Mouse (Mus musculus): Measurements from ENCODE around the gene Zmat1. TPM values are rescaled to one million over a fixed set of nuclear protein-coding genes. Genes with fewer than 3 reads are reported as not detected.

Zmat1 gene
- polyA plus RNA-seq, 1 experiment from 2014 or later = 5.3 TPM

DNA sequence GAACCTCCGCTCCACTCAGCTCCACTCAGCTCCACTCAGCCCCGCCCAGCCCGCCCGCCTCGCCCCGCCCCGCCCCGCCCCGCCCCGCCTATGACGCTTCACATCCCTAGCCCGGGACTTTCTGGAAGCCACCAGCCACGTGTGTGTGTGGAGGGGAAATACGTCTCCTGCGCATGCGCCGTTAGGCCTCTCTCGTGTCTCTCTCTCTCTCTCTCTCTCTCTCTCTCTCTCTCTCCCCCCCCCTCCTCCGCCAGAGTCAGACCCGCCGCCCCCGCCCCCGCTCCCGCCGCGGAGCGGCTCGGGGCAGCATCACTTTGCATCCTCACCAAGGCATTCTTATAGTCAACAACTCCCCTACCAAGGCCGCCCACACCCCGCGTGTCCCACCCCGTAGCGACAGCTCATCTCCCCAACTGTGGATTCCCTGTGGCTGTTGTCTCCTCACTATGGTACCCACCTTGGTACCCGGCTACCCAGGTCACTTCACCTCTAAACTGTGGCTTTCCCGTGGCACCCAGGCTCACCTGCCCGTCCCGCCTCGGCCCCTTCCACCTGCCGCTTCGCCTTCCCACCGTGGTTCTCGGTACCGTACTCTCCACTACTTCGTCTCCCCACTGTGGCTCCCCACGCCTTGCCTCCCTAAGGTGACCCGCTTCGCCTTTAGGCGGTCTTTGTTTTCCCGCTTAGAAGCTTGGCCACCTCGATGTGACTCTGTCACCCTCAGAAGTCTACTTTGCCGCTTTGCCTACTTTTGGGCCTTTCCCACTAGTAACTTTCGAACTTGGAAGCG, 45.5 kb downstream of the Zmat1 start:
- Histone ChIP-seq H3K36me3 (ENCODE audit: control insufficient read depth, insufficient read depth, low read length) (no peaks in the 10 kb centered on the region), H3K27ac (ENCODE audit: low read depth, low read length) (no peak overlapping the region), H3K4me2 (peak overlapping the region; percentile 33), H3K9ac (ENCODE audit: low read length) (no peak overlapping the region), H3K4me1 (ENCODE audit: control insufficient read depth, insufficient read depth, low read length) (no peaks in the 10 kb centered on the region), H3K9me3 (ENCODE audit: control insufficient read depth, low read length) (no peaks in the 10 kb centered on the region), H3K27me3 (ENCODE audit: control insufficient read depth, insufficient read depth, low read length) (peaks cover 2% of the 10 kb centered on the region; the same call in 1 of the 2 replicates), H3K4me3 (ENCODE audit: low read depth, low read length) (0 out of 2 replicates have a peak overlapping the region, but pooled peaks have one; percentile 9)
- WGBS = 48% methylated on average over 38 of the region's 53 CpGs
- ATAC-seq (ENCODE audit: low FRiP score) (peak; percentile 92), DNase-seq (ENCODE audit: low spot score, missing footprints) (peak; percentile 86)

DNA sequence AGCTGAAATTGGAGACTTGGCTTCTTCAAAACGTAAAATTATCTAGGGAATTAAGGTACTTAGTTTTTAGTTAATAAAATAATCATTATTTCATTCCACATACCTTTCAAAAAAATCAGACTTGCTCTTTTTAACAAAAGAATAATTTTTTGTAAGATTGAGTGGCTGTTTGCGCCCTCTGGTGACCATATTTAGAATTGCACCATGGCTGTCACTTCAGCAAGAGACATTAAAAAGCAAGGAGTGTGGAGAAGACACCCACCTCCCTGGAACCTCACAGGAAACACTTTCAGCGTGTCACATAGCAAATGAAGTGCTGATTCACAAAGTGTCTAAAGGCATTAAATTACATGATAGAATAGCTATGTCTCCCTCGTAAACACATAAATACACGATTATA, 78.6 kb downstream of the Zmat1 start:
- H3K4me3 ChIP-seq (ENCODE audit: low read depth, low read length) = no peak overlapping the region
- ATAC-seq (ENCODE audit: low FRiP score) (no peak), DNase-seq (ENCODE audit: low spot score, missing footprints) (peak; percentile 89)
- no peak overlapping the region for H3K4me2 ChIP-seq
- H3K4me1 ChIP-seq (ENCODE audit: control insufficient read depth, insufficient read depth, low read length) = no peaks in the 10 kb centered on the region
- no peaks in the 10 kb centered on the region for H3K36me3 ChIP-seq (ENCODE audit: control insufficient read depth, insufficient read depth, low read length)
- 32% methylated on average over 5 of the region's 5 CpGs for WGBS
- no peak overlapping the region for H3K9ac ChIP-seq (ENCODE audit: low read length)
- no peaks in the 10 kb centered on the region for H3K27me3 ChIP-seq (ENCODE audit: control insufficient read depth, insufficient read depth, low read length)
- H3K27ac ChIP-seq (ENCODE audit: low read depth, low read length) = no peak overlapping the region
- no peaks in the 10 kb centered on the region for H3K9me3 ChIP-seq (ENCODE audit: control insufficient read depth, low read length)

DNA sequence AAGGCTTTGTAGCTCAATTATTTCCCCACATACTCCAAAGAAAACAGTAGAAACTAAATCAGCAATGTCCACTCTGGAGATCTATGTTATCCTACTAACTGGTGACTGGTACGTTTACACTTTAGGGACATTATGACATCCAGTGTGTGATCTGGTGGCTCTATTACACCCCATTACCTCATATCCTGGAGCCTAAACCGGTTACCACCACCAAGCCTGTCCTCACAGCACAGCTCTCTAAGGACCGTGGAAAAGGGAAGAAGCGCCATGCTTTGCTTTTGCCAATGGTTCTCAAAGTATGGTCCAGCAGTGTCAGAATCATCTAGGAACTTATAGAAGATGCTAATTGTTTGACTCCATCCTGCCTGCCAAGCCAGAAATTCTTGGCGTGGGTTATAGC, 79.1 kb downstream of the Zmat1 start:
- Histone ChIP-seq H3K4me3 (ENCODE audit: low read depth, low read length) (no peak overlapping the region), H3K9ac (ENCODE audit: low read length) (no peak overlapping the region), H3K27ac (ENCODE audit: low read depth, low read length) (no peak overlapping the region), H3K36me3 (ENCODE audit: control insufficient read depth, insufficient read depth, low read length) (no peaks in the 10 kb centered on the region), H3K9me3 (ENCODE audit: control insufficient read depth, low read length) (no peaks in the 10 kb centered on the region), H3K27me3 (ENCODE audit: control insufficient read depth, insufficient read depth, low read length) (no peaks in the 10 kb centered on the region), H3K4me2 (no peak overlapping the region), H3K4me1 (ENCODE audit: control insufficient read depth, insufficient read depth, low read length) (no peaks in the 10 kb centered on the region)
- 76% methylated on average over 5 of the region's 5 CpGs for WGBS
- DNase-seq (ENCODE audit: low spot score, missing footprints) (no peak), ATAC-seq (ENCODE audit: low FRiP score) (no peak)

DNA sequence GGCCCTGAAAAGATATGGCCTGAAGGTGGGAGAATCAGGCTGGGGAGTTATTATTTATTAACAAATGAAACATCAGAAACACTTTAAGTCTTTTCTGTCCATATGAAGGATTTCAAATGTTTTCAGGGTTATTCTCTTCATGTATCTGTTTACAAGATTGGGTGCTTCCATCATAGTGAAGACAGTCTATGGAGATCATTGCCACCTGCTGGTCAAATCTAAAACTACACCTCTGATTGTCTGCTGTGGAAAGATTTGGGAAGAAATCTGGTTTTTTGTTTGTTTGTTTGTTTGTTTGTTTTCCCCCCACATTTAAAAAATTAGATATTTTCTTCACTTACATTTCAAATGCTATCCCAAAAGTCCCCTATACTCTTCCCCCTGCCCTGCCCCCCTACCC, 84.0 kb downstream of the Zmat1 start:
- Histone ChIP-seq H3K9ac (ENCODE audit: low read length) (no peak overlapping the region), H3K36me3 (ENCODE audit: control insufficient read depth, insufficient read depth, low read length) (no peaks in the 10 kb centered on the region), H3K9me3 (ENCODE audit: control insufficient read depth, low read length) (no peaks in the 10 kb centered on the region), H3K27me3 (ENCODE audit: control insufficient read depth, insufficient read depth, low read length) (no peaks in the 10 kb centered on the region), H3K27ac (ENCODE audit: low read depth, low read length) (no peak overlapping the region), H3K4me3 (ENCODE audit: low read depth, low read length) (no peak overlapping the region), H3K4me2 (no peak overlapping the region), H3K4me1 (ENCODE audit: control insufficient read depth, insufficient read depth, low read length) (no peaks in the 10 kb centered on the region)
- no peak for ATAC-seq (ENCODE audit: low FRiP score)
- DNase-seq (ENCODE audit: low spot score, missing footprints) = peak; percentile 92

DNA sequence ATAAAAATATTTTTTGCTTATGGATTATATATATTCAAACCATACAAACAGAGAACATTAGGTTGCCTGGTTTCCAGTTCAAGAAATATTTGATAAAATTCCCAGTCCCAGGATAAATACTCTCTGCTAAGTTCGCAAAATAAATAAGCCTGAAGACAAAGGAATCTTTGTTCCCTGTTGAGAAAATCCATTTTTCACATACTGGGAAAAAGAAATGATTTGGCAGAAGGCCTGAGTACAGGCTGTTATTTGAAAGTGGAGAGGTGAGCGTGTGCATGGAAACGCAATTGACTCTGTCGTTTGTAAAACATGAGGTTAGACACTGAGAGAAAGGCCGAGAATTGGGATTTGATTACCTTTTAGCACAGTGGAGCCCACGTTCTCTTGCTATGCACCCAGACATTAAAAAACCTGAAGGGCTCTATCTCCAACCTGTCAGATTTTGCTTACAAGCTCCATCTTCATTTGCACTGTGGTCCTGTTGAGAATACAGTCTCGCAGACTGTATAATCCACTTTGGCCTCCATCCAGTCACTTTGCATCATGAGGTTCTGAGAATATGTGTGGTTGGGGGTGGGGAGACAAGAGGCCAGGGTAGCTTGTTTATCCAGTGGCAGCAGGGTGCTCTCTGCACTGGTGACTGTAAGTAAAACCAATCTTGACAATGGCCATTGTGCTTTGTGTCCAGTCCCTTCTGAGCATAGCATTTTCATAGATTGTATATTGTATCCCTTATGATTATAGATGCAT, 85.2 kb downstream of the Zmat1 start:
- H3K27ac ChIP-seq (ENCODE audit: low read depth, low read length) = no peak overlapping the region
- ATAC-seq (ENCODE audit: low FRiP score) = no peak
- DNase-seq (ENCODE audit: low spot score, missing footprints) = no peak
- no peaks in the 10 kb centered on the region for H3K9me3 ChIP-seq (ENCODE audit: control insufficient read depth, low read length)
- no peak overlapping the region for H3K4me3 ChIP-seq (ENCODE audit: low read depth, low read length)
- no peak overlapping the region for H3K9ac ChIP-seq (ENCODE audit: low read length)
- no peak overlapping the region for H3K4me2 ChIP-seq
- no peaks in the 10 kb centered on the region for H3K4me1 ChIP-seq (ENCODE audit: control insufficient read depth, insufficient read depth, low read length)
- H3K36me3 ChIP-seq (ENCODE audit: control insufficient read depth, insufficient read depth, low read length) = no peaks in the 10 kb centered on the region
- 71% methylated on average over 7 of the region's 7 CpGs for WGBS
- H3K27me3 ChIP-seq (ENCODE audit: control insufficient read depth, insufficient read depth, low read length) = no peaks in the 10 kb centered on the region

Other genes with a start within 250 kb of the Zmat1 start
- gene Armcx2, start 200.0 kb downstream of the Zmat1 start, polyA plus RNA-seq (2014; fragmentation: Nextera tagmentation; extraction: Ambion mirVana) = 84.1 and 87.8 TPM in 2 replicates
- gene Nxf2, start 44.5 kb downstream of the Zmat1 start, polyA plus RNA-seq (2014; fragmentation: Nextera tagmentation; extraction: Ambion mirVana) = 0.45 and 0.80 TPM in 2 replicates
- not detected in 2 replicates for gene Gm15023, start 168.4 kb upstream of the Zmat1 start, polyA plus RNA-seq (2014; fragmentation: Nextera tagmentation; extraction: Ambion mirVana)
- 0.90 and 1.4 TPM in 2 replicates for gene Tceal6, start 201.5 kb upstream of the Zmat1 start, polyA plus RNA-seq (2014; fragmentation: Nextera tagmentation; extraction: Ambion mirVana)